Mouse (Mus musculus) cortical plate, adult 2 months (tissue): ENCODE data around the gene Ppp1r12b.

ENCODE experiments used
- CTCF ChIP-seq: fragments of 200-500 bp; IDR thresholded peaks from 2 replicates; pipeline ENCODE4 v1.5.1; 2011; ENCODE audit warnings: mild to moderate bottlenecking, control low read depth, low read length; ENCODE audit not compliant: insufficient read depth; ENCODE audit errors: extremely low read depth
- POLR2A ChIP-seq: fragments of 200-500 bp; IDR thresholded peaks from 2 replicates; pipeline ENCODE4 v1.6.1; 2011; ENCODE audit warnings: mild to moderate bottlenecking, low read length, control low read depth; ENCODE audit not compliant: insufficient read depth; ENCODE audit errors: extremely low read depth

DNA sequence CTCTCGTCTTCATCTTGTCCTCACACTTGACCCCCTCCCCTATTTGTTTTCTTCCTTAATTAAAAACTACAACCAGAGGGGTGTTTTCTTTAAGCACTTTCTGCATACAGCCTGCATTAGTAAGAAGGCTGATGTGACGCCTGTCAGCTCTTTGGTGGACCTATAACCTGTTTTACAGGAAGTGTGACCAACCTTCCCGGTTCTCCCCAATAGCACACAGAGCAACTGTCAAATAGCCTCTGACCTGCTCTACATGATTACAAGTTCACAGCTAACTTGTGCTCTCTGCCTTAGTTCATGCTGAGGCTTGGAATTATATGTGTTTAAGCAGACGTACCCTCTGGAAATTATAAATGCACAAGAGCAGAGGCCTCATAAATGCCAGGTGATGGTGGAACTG, 189.3 kb downstream of the Ppp1r12b start:
- TF ChIP-seq CTCF (no peak), POLR2A (no peak)
